8 mouse cellular contexts compared by ENCODE assay signal in the genomic region with DNA sequence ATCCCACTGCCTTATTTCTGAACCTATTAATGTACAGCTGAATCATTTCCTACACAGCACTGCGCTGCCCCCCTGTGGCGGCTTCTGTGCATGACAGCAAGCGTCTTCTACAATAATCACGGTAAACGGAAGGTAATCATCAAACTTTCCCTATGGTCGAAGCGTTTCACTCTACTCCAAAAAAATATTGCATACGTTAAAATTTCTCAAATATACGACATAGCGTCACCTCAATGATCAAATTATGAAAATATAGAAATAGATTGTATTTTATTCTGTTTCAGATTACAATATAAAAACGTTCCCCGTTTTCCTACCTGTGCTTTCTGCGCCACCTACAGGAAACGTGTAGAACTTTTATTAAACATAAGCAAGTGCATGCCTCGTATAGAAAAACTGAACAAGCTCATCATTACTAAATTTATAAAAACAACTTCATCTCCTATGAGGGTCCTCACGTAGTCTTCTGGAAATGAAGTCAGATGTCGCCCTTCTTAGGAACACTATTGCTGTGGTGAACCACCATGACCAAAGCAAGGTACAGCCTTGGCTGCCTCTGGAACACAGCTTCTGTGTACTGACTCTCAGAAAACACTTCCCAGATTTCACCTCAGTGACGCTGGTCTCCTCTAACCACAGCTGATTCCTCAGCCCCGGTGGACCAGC. TPM values are rescaled to one million over a fixed set of nuclear protein-coding genes. Genes with fewer than 3 reads are reported as not detected.
A peak's percentile ranks its signal among the peaks of the same experiment; 100 is the strongest.
DNase-seq lines count a peak whose midpoint lies in the region; ATAC-seq and TF ChIP-seq lines count a peak whose summit lies in the region.

No protein-coding gene starts in this region.

- intact Hi-C loops in left cerebral cortex, postnatal 14 days (cut with DNase I) = loop anchor here (5.0 kb wide), 1 partner anchor 1076 kb away; no protein-coding TSS in a partner anchor

- H3K9ac ChIP-seq in heart, embryonic 11.5 days (ENCODE audit: low read depth, low read length) = no peak overlapping the region
- no peak overlapping the region for H3K9ac ChIP-seq in intestine, embryonic 16.5 days (ENCODE audit: low read depth, low read length)

- TF ChIP-seq CTCF in small intestine, adult 2 months (IDR thresholded peaks at IDR 0.05; ENCODE audit: extremely low read depth, insufficient read length, insufficient replicate concordance, low read depth, low read length) = peak; percentile 93; the same call in 1 of the 2 replicates

- no peak for ATAC-seq in heart, embryonic 11.5 days (replicated peaks; ENCODE audit: insufficient number of reproducible peaks, low FRiP score, low TSS enrichment)
- ATAC-seq in intestine, embryonic 16.5 days = peak; percentile 70; the same call in 1 of the 2 replicates

- no peaks in the 10 kb centered on the region for H3K4me1 ChIP-seq in heart, embryonic 11.5 days (ENCODE audit: control insufficient read depth, insufficient read depth, low read length)
- no peaks in the 10 kb centered on the region for H3K4me1 ChIP-seq in intestine, embryonic 16.5 days (ENCODE audit: control insufficient read depth, insufficient read depth, low read length)
- no peaks in the 10 kb centered on the region for H3K4me1 ChIP-seq in small intestine, adult 2 months (ENCODE audit: control insufficient read depth, insufficient read depth, insufficient read length, low read length)

- no peak overlapping the region for H3K27ac ChIP-seq in heart, embryonic 11.5 days (ENCODE audit: low read depth, low read length)
- H3K27ac ChIP-seq in intestine, embryonic 16.5 days (ENCODE audit: low read length) = no peak overlapping the region
- H3K27ac ChIP-seq in small intestine, adult 2 months (ENCODE audit: insufficient read depth, low read depth, low read length) = no peak overlapping the region

- no peaks in the 10 kb centered on the region for H3K27me3 ChIP-seq in heart, embryonic 11.5 days (ENCODE audit: control insufficient read depth, insufficient read depth, low read length)
- no peaks in the 10 kb centered on the region for H3K27me3 ChIP-seq in intestine, embryonic 16.5 days (replicated peaks; ENCODE audit: control insufficient read depth, insufficient read depth, low read length)
- H3K27me3 ChIP-seq in small intestine, adult 2 months (ENCODE audit: control insufficient read depth, insufficient read depth, low read length) = no peaks in the 10 kb centered on the region

- no peak overlapping the region for H3K4me2 ChIP-seq in heart, embryonic 11.5 days
- H3K4me2 ChIP-seq in intestine, embryonic 16.5 days (ENCODE audit: low read depth, low read length) = no peak overlapping the region

- peak; percentile 90 for DNase-seq in heart, adult 11 months
- DNase-seq in embryo, embryonic 10 days (ENCODE audit: low spot score) = peak; percentile 79
- peak; percentile 72 for DNase-seq in gastrocnemius, postnatal 10 days
- peak; percentile 82 to 90 for DNase-seq in left cerebral cortex, postnatal 14 days (ENCODE audit: low spot score in 2 of 2)
- peak; percentile 81 for DNase-seq in mesoderm, embryonic 11.5 days (ENCODE audit: low read depth, low spot score)

- H3K36me3 ChIP-seq in heart, embryonic 11.5 days (ENCODE audit: control insufficient read depth, insufficient read depth, low read length) = no peaks in the 10 kb centered on the region
- no peaks in the 10 kb centered on the region for H3K36me3 ChIP-seq in intestine, embryonic 16.5 days (ENCODE audit: control insufficient read depth, insufficient read depth, low read length)
- no peaks in the 10 kb centered on the region for H3K36me3 ChIP-seq in small intestine, adult 2 months (ENCODE audit: control insufficient read depth, insufficient read depth, low read length)

- no peak for TF ChIP-seq POLR2A in small intestine, adult 2 months (IDR thresholded peaks at IDR 0.05; ENCODE audit: low read depth, low read length)

- 5% methylated on average over 19 of the region's 19 CpGs for WGBS in heart, embryonic 11.5 days (ENCODE audit: insufficient replicate concordance)
- WGBS in intestine, embryonic 16.5 days = 4% methylated on average over 19 of the region's 19 CpGs
- WGBS in small intestine, adult 2 months = 4% methylated on average over 19 of the region's 19 CpGs

- H3K9me3 ChIP-seq in heart, embryonic 11.5 days (replicated peaks; ENCODE audit: control insufficient read depth, low read length) = no peaks in the 10 kb centered on the region; the same call in 1 of the 2 replicates
- H3K9me3 ChIP-seq in intestine, embryonic 16.5 days (ENCODE audit: control insufficient read depth, low read length) = no peaks in the 10 kb centered on the region

- H3K4me3 ChIP-seq in heart, embryonic 11.5 days (ENCODE audit: low read depth, low read length) = no peak overlapping the region
- H3K4me3 ChIP-seq in intestine, embryonic 16.5 days (ENCODE audit: low read length) = no peak overlapping the region
- H3K4me3 ChIP-seq in small intestine, adult 2 months (ENCODE audit: low read depth, low read length) = no peak overlapping the region

RNA-seq across cellular contexts. Expression of gene Hsf2, which starts 38.0 kb away (rescaled TPM):
- polyA plus RNA-seq in heart, embryonic 11.5 days (2014; fragmentation: Nextera tagmentation; extraction: Ambion mirVana) = 27.5 TPM in 2 replicates
- total RNA-seq in gastrocnemius, postnatal 10 days (2021) = 10 to 100 TPM; 30.5 to 35.7 TPM
- polyA plus RNA-seq in intestine, embryonic 16.5 days (2015; fragmentation: Nextera tagmentation; extraction: Ambion mirVana) = 12.2 and 13.5 TPM in 2 replicates
- 10 to 100 TPM; 33.2 to 34.9 TPM for total RNA-seq in left cerebral cortex, postnatal 14 days (2021)
- polyA plus RNA-seq in small intestine, adult 2 months (2012; rRNA removed) = 0.46 and 0.53 TPM in 2 replicates
